Comparison of ENCODE assay signal across 15 mouse cellular contexts in genomic region chr3:56157864-56158263, GRCm38 (mm10).
"Had no signal": no experiment of that assay in that cellular context is flagged by ENCODE, and none has a peak within 500 bp of the region (broad histone marks: within the 10 kb centered on the region; RNA-seq: fewer than 3 reads in every experiment).

No protein-coding gene starts in this region.

- H3K9ac ChIP-seq: kidney, embryonic 15.5 days; liver, embryonic 13.5 days; neural tube, embryonic 12.5 days had no signal

- H3K4me1 ChIP-seq: kidney, embryonic 15.5 days; liver, embryonic 13.5 days; neural tube, embryonic 12.5 days had no signal

- H3K9me3 ChIP-seq: kidney, embryonic 15.5 days; liver, embryonic 13.5 days had no signal

- H3K4me3 ChIP-seq: kidney, embryonic 15.5 days; left cerebral cortex, adult 2 months; liver, embryonic 13.5 days; neural tube, embryonic 12.5 days had no signal

- H3K4me2 ChIP-seq: kidney, embryonic 15.5 days; liver, embryonic 13.5 days; neural tube, embryonic 12.5 days had no signal

- H3K27ac ChIP-seq: kidney, embryonic 15.5 days; left cerebral cortex, adult 2 months; liver, embryonic 13.5 days; neural tube, embryonic 12.5 days had no signal

- H3K36me3 ChIP-seq: kidney, embryonic 15.5 days; liver, embryonic 13.5 days; neural tube, embryonic 12.5 days had no signal

- H3K27me3 ChIP-seq: kidney, embryonic 15.5 days; liver, embryonic 13.5 days; neural tube, embryonic 12.5 days had no signal

- DNase-seq: kidney, adult 11 months; kidney, adult 8-10 months; kidney, postnatal 10 days; kidney, postnatal 36 days; layer of hippocampus, postnatal 36 days; liver, embryonic 13.5 days; lung, adult 2 months; lung, postnatal 14 days; lung, postnatal 4 days; thymus, adult 2 months; thymus, postnatal 14 days; thymus, postnatal 4 days had no signal
